Mouse (Mus musculus) forebrain, embryonic 14.5 days (tissue): Measurements from ENCODE around the gene Olfr220. TPM values are rescaled to one million over a fixed set of nuclear protein-coding genes. Genes with fewer than 3 reads are reported as not detected.

ENCODE experiments used
- ATAC-seq: fragments of 200-750 bp; cut with Nextera tagmentation; 2 replicates; pipeline ENCODE4 v1.8.0; 2017; ENCODE audit warnings: mild to moderate bottlenecking, moderate library complexity
- DNase-seq: peaks from one replicate; pipeline ENCODE4 v3.0.0-alpha.2; 2015; ENCODE audit warnings: low spot score
- H3K27ac ChIP-seq: fragments of 300-500 bp; sonication (generic); 2 replicates; pipeline ENCODE4 v1.5.1; 2014; ENCODE audit warnings: low read depth, mild to moderate bottlenecking, control low read depth, low read length, moderate library complexity
- H3K27me3 ChIP-seq: fragments of 300-500 bp; sonication (generic); replicated peaks from 2 replicates; pipeline ENCODE4 v1.6.1; 2014; ENCODE audit warnings: low read length, control low read depth, mixed read lengths; ENCODE audit not compliant: control insufficient read depth, insufficient read depth
- H3K36me3 ChIP-seq: fragments of 300-500 bp; sonication (generic); 2 replicates; pipeline ENCODE4 v1.6.1; 2014; ENCODE audit warnings: low read length, control low read depth; ENCODE audit not compliant: control insufficient read depth, insufficient read depth
- H3K4me1 ChIP-seq: fragments of 300-500 bp; sonication (generic); 2 replicates; pipeline ENCODE4 v1.6.1; 2014; ENCODE audit warnings: antibody characterized with exemption, low read length, control low read depth; ENCODE audit not compliant: control insufficient read depth, insufficient read depth
- H3K4me2 ChIP-seq: fragments of 300-500 bp; sonication (generic); 2 replicates; pipeline ENCODE4 v1.6.1; 2014; ENCODE audit warnings: mild to moderate bottlenecking, control low read depth, low read length
- H3K4me3 ChIP-seq: fragments of 300-500 bp; sonication (generic); 2 replicates; pipeline ENCODE4 v1.5.1; 2014; ENCODE audit warnings: low read depth, low read length, control low read depth
- H3K9ac ChIP-seq: fragments of 300-500 bp; sonication (generic); 2 replicates; pipeline ENCODE4 v1.6.1; 2014; ENCODE audit warnings: mild to moderate bottlenecking, low read length, control low read depth, moderate library complexity
- H3K9me3 ChIP-seq: fragments of 300-500 bp; sonication (generic); replicated peaks from 2 replicates; pipeline ENCODE4 v1.6.1; 2016; ENCODE audit warnings: low read length, control low read depth, mixed read lengths; ENCODE audit not compliant: control insufficient read depth
- WGBS: fragments of 180-500 bp; shearing (Covaris S2); extraction: QIAGEN DNeasy Blood & Tissue Kit; methylation state at CpG from one replicate; pipeline ENCODE4 v1.1.7; 2014; 5-methylcytosine and 5-hydroxymethylcytosine counted together
- polyA plus RNA-seq: library from polyadenylated mRNA; unstranded; fragments of >200 nt; fragmentation: Nextera tagmentation; extraction: Ambion mirVana; gene quantifications from 2 replicates; pipeline ENCODE4 v1.2.1, GENCODE M21; 2014

Olfr220 gene
- polyA plus RNA-seq, 1 experiment from 2014 or later = not detected

- no peak for ATAC-seq
- Histone ChIP-seq H3K36me3 (no peaks in the 10 kb centered on the region), H3K4me1 (no peaks in the 10 kb centered on the region), H3K9me3 (no peaks in the 10 kb centered on the region), H3K27ac (no peak overlapping the region), H3K9ac (no peak overlapping the region), H3K4me2 (no peak overlapping the region), H3K27me3 (0 out of 2 replicates have a peak, but pooled peaks cover 2% of the 10 kb centered on the region), H3K4me3 (no peak overlapping the region)
- WGBS = 43% methylated on average over 2 of the region's 2 CpGs
- peak; percentile 73 for DNase-seq
Observed at GRCm38 (mm10) chr1:174466240-174466639, 24.4 kb downstream of the Olfr220 start.

GRCm38 (mm10) chr1:174469736-174470135 is 27.9 kb downstream of the Olfr220 start:
- ATAC-seq (peak; percentile 84), DNase-seq (peak; percentile 88)
- Histone ChIP-seq H3K4me3 (no peak overlapping the region), H3K9ac (no peak overlapping the region), H3K4me2 (no peak overlapping the region), H3K4me1 (no peaks in the 10 kb centered on the region), H3K27ac (no peak overlapping the region), H3K9me3 (no peaks in the 10 kb centered on the region), H3K36me3 (no peaks in the 10 kb centered on the region), H3K27me3 (0 out of 2 replicates have a peak, but pooled peaks cover 2% of the 10 kb centered on the region)
- 4% methylated on average over 6 of the region's 6 CpGs for WGBS

- Histone ChIP-seq H3K27ac (no peak overlapping the region), H3K9me3 (no peaks in the 10 kb centered on the region), H3K27me3 (no peaks in the 10 kb centered on the region), H3K4me2 (no peak overlapping the region), H3K36me3 (no peaks in the 10 kb centered on the region), H3K4me3 (no peak overlapping the region), H3K4me1 (no peaks in the 10 kb centered on the region), H3K9ac (no peak overlapping the region)
- no peak for DNase-seq
- no peak for ATAC-seq
- WGBS = 95% methylated on average over 6 of the region's 6 CpGs
Observed at GRCm38 (mm10) chr1:174482567-174482966, 40.7 kb downstream of the Olfr220 start.

- Histone ChIP-seq H3K4me1 (peaks cover 10% of the 10 kb centered on the region; the same call in 1 of the 2 replicates), H3K4me3 (no peak overlapping the region), H3K9ac (no peak overlapping the region), H3K4me2 (no peak overlapping the region), H3K27me3 (no peaks in the 10 kb centered on the region), H3K36me3 (no peaks in the 10 kb centered on the region), H3K9me3 (no peaks in the 10 kb centered on the region), H3K27ac (no peak overlapping the region)
- WGBS = 10% methylated on average over 4 of the region's 4 CpGs
- no peak for DNase-seq
- no peak for ATAC-seq
Observed at GRCm38 (mm10) chr1:174500064-174500463, 58.2 kb downstream of the Olfr220 start.

Other genes starting within 250 kb of the Olfr220 start
- not detected in 2 replicates for gene Olfr419, start 190.0 kb upstream of the Olfr220 start, polyA plus RNA-seq
- gene Mptx1, start 111.6 kb upstream of the Olfr220 start, polyA plus RNA-seq = not detected in 2 replicates
- gene Olfr417, start 77.0 kb upstream of the Olfr220 start, polyA plus RNA-seq = not detected in 2 replicates
- gene Olfr248, start 51.0 kb upstream of the Olfr220 start, polyA plus RNA-seq = not detected in 2 replicates
- not detected in 2 replicates for gene Olfr414, start 18.0 kb upstream of the Olfr220 start, polyA plus RNA-seq
- 5.0 and 6.4 TPM in 2 replicates for gene Fmn2, start 59.7 kb downstream of the Olfr220 start, polyA plus RNA-seq